Mouse (Mus musculus) liver, adult 2 months (tissue): ENCODE results near the gene Actr1b.

ENCODE experiments used
- CTCF ChIP-seq: fragments of 200-500 bp; IDR thresholded peaks from 2 replicates; pipeline ENCODE4 v1.5.1; 2011; ENCODE audit warnings: low read depth, low read length, control low read depth
- POLR2A ChIP-seq: fragments of 200-500 bp; IDR thresholded peaks from 2 replicates; pipeline ENCODE4 v1.6.1; 2011; ENCODE audit warnings: low read length, control low read depth; ENCODE audit not compliant: insufficient read depth; ENCODE audit errors: extremely low read depth

DNA sequence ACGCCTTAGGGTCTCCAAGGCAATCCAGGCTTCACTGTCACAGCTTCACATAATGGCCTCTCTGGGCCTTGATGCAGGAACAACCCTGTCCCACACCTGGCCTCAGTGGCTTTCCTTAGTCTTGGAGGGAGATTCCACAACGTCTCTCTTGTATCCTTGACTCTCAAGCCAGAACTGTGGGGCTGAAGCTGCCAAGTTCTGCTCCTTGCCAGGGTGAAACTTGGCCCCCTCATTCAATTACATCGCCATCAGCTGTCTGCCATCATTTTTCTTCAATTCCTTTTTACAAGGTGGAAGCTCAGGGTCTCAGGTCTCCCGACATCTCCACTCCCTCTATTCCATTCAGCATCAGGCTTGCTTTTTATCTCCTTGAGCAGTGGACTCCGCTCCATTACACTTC, 59.2 kb downstream of the Actr1b start:
- TF ChIP-seq CTCF, result no peak
- no peak for TF ChIP-seq POLR2A
